Mouse (Mus musculus): Measurements from ENCODE around the gene Tnpo3. TPM values are rescaled to one million over a fixed set of nuclear protein-coding genes. Genes with fewer than 3 reads are reported as not detected.

The Tnpo3 gene
- polyA plus RNA-seq (2012): 0.66 and 1.1 TPM in 2 replicates

DNA sequence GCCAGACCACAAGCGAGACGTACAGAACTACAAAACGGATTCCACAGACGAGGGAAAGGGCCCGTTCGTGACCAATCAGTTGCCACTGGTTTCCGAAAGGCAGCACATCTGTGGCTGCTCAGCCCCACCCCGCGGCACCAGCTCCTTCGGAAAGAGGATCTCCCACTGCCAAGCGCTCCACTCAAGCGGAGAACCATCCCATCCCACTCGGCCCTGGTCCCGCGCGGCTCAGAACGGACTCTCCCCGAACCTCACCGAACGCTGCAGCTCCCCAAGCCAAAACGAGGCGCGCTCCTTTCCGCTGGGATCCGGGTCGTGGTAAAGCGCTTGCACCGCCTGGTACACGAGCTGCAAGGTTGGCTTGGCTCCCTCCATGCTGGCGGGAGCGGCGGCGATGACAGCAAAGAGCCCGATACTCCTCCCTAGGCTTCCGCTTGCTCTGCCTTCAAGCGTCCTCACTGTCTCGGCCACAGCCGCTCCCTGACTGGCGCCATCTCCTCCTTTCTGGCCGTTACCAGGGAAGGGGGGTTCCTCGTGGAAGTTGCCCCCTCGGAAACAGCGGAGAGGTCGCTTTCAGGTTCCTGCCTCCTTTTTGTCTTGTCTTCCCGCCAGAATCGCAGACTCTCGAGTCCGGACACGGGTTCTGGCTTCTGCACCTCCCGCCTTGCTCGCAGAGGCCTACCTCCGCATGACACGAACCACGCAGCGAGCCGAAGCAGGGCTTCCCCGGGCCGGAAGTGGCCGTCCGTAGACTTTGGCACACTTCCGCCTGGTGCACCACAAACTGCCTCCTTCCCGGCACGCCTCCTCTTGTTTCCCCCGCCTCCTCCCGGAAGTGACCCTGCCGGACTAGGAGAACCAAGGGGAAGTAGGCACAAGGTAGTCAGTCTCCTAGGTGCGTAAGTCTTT is at the start of gene Tnpo3:
Gene Tnpo3, minus strand, starts transcription at position 777 of the 909 bp plus-strand sequence.
- Histone ChIP-seq H3K9me3 (ENCODE audit: control insufficient read depth, low read length) (peaks cover 2% of the 10 kb centered on the region; the same call in 1 of the 2 replicates), H3K27me3 (ENCODE audit: control insufficient read depth) (no peaks in the 10 kb centered on the region), H3K36me3 (ENCODE audit: control insufficient read depth) (no peaks in the 10 kb centered on the region), H3K4me1 (ENCODE audit: control insufficient read depth) (peaks cover 33% of the 10 kb centered on the region), H3K4me3 (replicated peaks) (peak within 1 kb of the TSS; percentile 100)
- TF ChIP-seq GATA1 (IDR thresholded peaks at IDR 0.05; ENCODE audit: low read length) (no peak), TAL1 (IDR thresholded peaks at IDR 0.05; ENCODE audit: low read length) (no peak)

DNA sequence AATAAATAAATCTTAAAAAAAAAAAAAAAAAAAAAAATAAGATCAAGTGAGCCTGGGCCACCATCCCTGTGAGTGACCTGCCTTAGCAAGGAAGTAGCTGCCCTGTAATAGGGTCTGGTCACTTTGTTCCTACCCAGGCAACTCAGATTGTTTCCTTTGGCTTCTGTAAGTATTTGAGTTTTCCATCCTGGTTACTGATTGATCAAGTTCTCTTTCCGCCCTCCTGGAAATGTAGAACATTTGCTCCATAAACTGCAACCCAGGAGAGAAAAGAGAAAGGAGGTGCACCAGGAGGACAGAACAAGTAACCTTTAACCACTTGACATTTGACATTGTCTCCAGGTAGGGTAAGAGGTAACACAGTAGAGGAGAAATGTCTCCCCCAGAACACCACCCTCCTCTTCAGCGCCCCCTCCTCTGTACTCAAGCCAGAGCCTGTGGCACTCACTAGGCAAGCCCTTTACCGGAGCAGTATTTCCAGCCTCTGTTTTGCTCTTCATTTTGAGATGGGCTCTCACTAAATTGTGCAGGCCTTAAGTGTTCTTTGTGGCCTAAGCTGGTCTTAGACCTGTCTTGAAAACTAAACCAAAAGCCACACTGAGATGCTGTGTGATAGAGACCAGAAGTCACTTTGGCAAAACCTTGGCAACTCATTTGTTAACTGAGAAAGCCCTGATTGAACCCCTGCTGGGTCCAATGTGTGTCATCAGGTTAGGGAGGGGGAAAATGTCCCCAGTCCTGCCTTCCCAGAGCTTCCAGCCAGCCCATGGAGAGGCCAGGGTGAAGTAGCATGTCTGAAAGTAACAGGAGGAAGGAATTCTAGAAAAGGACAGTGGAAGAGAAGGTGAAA is 49.2 kb upstream of the Tnpo3 start:
- Histone ChIP-seq H3K9me3 (ENCODE audit: control insufficient read depth, low read length) (no peaks in the 10 kb centered on the region), H3K36me3 (ENCODE audit: control insufficient read depth) (no peaks in the 10 kb centered on the region), H3K27me3 (ENCODE audit: control insufficient read depth) (peaks cover 16% of the 10 kb centered on the region), H3K4me1 (ENCODE audit: control insufficient read depth) (peaks cover 6% of the 10 kb centered on the region; the same call in 1 of the 2 replicates), H3K4me3 (replicated peaks) (no peak overlapping the region)
- no peak for TF ChIP-seq GATA1 (IDR thresholded peaks at IDR 0.05; ENCODE audit: low read length)
- no peak for TF ChIP-seq TAL1 (IDR thresholded peaks at IDR 0.05; ENCODE audit: low read length)

DNA sequence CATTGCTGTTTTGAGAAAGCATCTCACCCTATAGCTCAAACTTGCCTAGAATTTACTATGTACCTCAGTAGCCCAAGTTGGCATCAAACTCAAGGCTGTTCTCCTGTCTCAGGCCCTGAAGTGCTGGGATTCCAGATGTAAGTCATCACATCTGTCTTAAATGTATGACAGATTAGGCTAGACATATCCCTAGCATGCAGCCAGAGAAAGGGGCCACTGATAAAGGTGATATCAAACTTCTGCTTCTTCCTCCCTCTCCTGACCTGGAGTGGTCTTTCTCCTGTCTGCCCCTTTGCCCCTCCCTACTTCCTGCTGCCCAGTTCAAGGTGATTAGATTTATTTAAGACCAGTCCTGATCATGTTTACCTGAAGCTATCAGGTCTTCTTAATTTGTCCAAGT is 43.6 kb upstream of the Tnpo3 start:
- peaks cover 23% of the 10 kb centered on the region for H3K27me3 ChIP-seq (ENCODE audit: control insufficient read depth)

DNA sequence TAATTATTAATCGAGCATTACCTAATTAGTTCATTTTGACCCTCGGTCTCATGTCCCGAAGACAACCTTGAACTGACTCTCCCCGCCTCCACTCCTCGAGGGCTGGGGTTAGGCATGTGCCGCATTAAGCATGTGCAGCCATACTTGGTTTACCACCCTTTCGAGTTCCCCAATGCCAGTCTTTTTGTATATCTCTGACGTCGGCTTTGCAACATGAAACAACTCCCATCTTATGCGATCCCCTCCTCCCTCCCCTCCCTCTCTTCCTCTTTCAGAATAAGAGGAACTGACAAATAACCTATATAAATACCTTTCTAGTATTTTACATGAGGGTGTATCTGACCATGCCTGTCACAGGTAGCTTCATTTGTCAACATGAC is 40.5 kb upstream of the Tnpo3 start:
- Histone ChIP-seq H3K9me3 (ENCODE audit: control insufficient read depth, low read length) (no peaks in the 10 kb centered on the region), H3K36me3 (ENCODE audit: control insufficient read depth) (no peaks in the 10 kb centered on the region), H3K4me1 (ENCODE audit: control insufficient read depth) (peaks cover 6% of the 10 kb centered on the region), H3K4me3 (replicated peaks) (no peak overlapping the region), H3K27me3 (ENCODE audit: control insufficient read depth) (peaks cover 22% of the 10 kb centered on the region)
- TF ChIP-seq GATA1 (IDR thresholded peaks at IDR 0.05; ENCODE audit: low read length) (no peak), TAL1 (IDR thresholded peaks at IDR 0.05; ENCODE audit: low read length) (no peak)

More for the DNA sequence above, 43.6 kb upstream of the Tnpo3 start:
- Histone ChIP-seq H3K4me3 (replicated peaks) (no peak overlapping the region), H3K4me1 (ENCODE audit: control insufficient read depth) (peaks cover 12% of the 10 kb centered on the region), H3K9me3 (ENCODE audit: control insufficient read depth, low read length) (no peaks in the 10 kb centered on the region), H3K36me3 (ENCODE audit: control insufficient read depth) (no peaks in the 10 kb centered on the region)
- no peak for TF ChIP-seq TAL1 (IDR thresholded peaks at IDR 0.05; ENCODE audit: low read length)
- no peak for TF ChIP-seq GATA1 (IDR thresholded peaks at IDR 0.05; ENCODE audit: low read length)

DNA sequence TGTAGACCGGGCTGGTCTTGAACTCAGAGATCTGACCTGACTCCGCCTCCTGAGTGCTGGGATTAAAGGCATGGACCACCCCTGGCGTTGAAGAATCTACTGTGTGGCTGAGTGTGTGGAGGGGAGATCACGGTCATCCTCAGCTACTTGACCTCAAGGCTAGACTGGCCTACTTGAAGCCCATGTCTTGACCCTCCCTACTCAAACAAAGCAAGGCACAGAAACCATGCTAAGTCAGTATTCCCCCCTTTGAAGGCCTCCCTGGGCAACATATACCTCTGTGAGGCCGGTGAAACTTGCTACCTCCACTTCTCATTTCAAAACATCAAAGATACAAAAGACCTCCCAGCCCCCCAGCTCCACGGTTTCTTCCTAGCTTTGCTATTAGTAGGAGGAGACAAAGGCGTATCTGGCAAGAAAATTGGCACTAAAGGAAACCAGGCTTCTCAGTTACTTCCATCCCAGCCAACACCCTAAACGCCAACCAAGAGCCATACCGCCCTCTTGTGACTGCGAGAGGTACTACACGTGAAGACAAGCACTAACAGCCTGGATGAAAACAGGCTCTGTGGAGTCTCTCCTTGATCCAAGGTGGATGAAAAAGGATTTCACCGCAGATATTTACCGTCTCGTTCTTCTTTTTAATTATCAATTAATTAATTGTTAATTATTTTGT is 39.9 kb upstream of the Tnpo3 start:
- no peaks in the 10 kb centered on the region for H3K9me3 ChIP-seq (ENCODE audit: control insufficient read depth, low read length)
- TF ChIP-seq GATA1 (IDR thresholded peaks at IDR 0.05; ENCODE audit: low read length): no peak
- peaks cover 21% of the 10 kb centered on the region for H3K27me3 ChIP-seq (ENCODE audit: control insufficient read depth)
- H3K36me3 ChIP-seq (ENCODE audit: control insufficient read depth): no peaks in the 10 kb centered on the region
- no peak overlapping the region for H3K4me3 ChIP-seq (replicated peaks)
- H3K4me1 ChIP-seq (ENCODE audit: control insufficient read depth): peaks cover 6% of the 10 kb centered on the region

DNA sequence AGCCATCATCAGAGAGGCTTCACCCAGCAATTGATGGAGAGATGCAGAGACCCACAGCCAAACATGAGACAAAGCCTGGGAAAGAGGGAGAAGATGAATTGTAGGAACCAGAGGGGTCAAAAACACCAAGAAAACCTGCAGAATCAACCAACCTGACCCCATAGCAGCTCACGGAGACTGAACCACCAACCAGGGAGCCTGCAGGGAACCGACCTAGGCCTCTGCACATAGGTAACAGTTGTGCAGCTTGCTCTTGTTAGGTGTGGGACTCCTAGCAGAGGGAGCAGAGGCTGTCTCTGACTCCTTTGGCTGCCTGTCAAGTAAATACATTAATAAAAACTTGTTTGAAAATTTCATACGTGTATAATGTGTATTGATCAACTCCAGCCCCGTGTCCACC is 32.1 kb upstream of the Tnpo3 start:
- Histone ChIP-seq H3K4me1 (ENCODE audit: control insufficient read depth) (no peaks in the 10 kb centered on the region; the same call in 1 of the 2 replicates), H3K9me3 (ENCODE audit: control insufficient read depth, low read length) (peaks cover 7% of the 10 kb centered on the region), H3K4me3 (replicated peaks) (no peak overlapping the region), H3K27me3 (ENCODE audit: control insufficient read depth) (peaks cover 19% of the 10 kb centered on the region), H3K36me3 (ENCODE audit: control insufficient read depth) (no peaks in the 10 kb centered on the region)
- TF ChIP-seq TAL1 (IDR thresholded peaks at IDR 0.05; ENCODE audit: low read length) (no peak), GATA1 (IDR thresholded peaks at IDR 0.05; ENCODE audit: low read length) (no peak)

DNA sequence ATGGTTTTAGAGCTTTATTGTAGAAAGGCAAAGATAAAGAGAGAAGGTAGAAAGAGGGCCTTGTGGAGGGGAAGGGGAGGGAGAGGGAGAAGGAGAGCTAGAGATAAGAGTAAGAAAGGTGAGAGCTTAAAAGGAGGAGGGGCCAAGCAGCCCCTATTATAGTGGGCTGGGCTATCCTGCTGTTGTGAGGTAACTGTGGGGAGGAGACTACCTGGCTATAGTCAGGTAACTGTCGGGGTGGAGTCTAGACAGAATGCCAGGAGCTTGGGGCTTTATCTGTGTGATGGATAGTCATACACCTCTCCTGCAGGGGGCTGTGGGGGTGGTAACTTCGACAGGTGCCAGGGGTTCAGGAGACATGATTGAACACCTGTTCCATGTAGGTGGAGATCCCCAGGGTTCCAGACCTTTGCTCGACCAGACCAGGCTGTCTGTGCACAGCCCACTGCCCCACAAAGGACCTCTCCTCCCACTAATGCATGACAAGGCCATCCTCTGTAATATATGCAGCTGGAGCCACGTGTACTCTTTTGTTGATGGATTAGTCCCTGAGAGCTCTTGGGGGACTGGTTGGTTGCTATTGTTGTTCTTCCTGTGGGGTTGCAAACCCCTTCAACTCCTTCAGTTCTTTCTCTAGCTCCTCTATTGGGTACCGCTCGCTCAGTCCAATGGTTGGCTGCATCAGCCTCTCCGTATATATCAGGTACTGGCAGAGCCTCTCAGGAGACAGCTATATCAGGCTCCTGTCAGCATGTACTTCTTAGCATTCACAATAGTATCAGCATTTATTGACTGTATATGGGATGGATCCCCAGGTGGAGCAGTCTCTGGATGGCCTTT is 30.1 kb upstream of the Tnpo3 start:
- Histone ChIP-seq H3K9me3 (ENCODE audit: control insufficient read depth, low read length) (peaks cover 7% of the 10 kb centered on the region), H3K4me3 (replicated peaks) (no peak overlapping the region), H3K27me3 (ENCODE audit: control insufficient read depth) (peaks cover 18% of the 10 kb centered on the region), H3K4me1 (ENCODE audit: control insufficient read depth) (no peaks in the 10 kb centered on the region; the same call in 1 of the 2 replicates), H3K36me3 (ENCODE audit: control insufficient read depth) (no peaks in the 10 kb centered on the region)
- TF ChIP-seq GATA1 (IDR thresholded peaks at IDR 0.05; ENCODE audit: low read length): no peak
- TF ChIP-seq TAL1 (IDR thresholded peaks at IDR 0.05; ENCODE audit: low read length): no peak

DNA sequence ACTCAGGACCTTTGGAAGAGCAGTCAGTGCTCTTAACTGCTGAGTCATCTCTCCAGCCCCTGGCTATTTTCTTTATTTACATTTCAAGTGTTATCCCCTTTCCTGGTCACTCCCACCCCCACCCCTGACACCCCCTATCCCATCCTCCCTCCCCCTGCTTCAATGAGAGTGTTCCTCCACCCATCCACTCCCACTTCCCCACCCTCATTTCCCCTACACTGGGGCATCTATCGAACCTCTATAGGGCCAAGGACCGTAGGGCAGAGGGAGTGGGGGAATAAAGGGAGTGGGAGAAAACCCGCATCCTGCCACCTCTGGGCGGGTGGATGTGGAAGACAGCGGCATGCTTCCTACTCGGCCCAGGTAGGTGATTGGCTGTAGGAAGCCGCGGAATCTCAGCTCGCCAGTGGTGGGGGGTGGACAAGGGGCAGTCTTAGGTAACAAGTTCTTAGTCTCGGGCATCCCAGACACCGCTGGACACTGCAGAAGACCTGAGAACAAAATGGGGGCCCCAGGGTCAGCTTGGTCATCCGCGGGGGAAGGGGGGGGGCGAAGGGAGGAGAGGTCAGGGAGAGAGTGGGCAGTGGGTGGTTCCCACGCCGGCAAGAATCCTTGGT is 29.3 kb upstream of the Tnpo3 start:
- Histone ChIP-seq H3K9me3 (ENCODE audit: control insufficient read depth, low read length) (peaks cover 7% of the 10 kb centered on the region), H3K4me1 (ENCODE audit: control insufficient read depth) (no peaks in the 10 kb centered on the region; the same call in 1 of the 2 replicates), H3K4me3 (replicated peaks) (no peak overlapping the region), H3K36me3 (ENCODE audit: control insufficient read depth) (no peaks in the 10 kb centered on the region), H3K27me3 (ENCODE audit: control insufficient read depth) (peaks cover 18% of the 10 kb centered on the region)
- no peak for TF ChIP-seq TAL1 (IDR thresholded peaks at IDR 0.05; ENCODE audit: low read length)
